Mouse (Mus musculus) CH12.LX (cell line): ENCODE measurements around the gene Krtap13-1. TPM values are rescaled to one million over a fixed set of nuclear protein-coding genes. Genes with fewer than 3 reads are reported as not detected.

Experiments
- DNase-seq: peaks from one replicate; pipeline ENCODE4 v3.0.0-alpha.2; 2013; ENCODE audit errors: extremely low read depth
- H3K27ac ChIP-seq: 2 replicates; pipeline ENCODE4 v1.5.1; 2012; ENCODE audit warnings: low read depth, mild to moderate bottlenecking, control low read depth, moderate library complexity; ENCODE audit not compliant: insufficient read depth
- H3K27me3 ChIP-seq: replicated peaks from 2 replicates; pipeline ENCODE3; 2012; ENCODE audit warnings: inconsistent platforms
- H3K36me3 ChIP-seq, 2 experiments: replicated peaks in 1 of 2; 2 replicates each; pipeline versions ENCODE3 to v1.6.1; 2012; ENCODE audit warnings: inconsistent platforms in 1 of 2, low read length in 1 of 2, mild to moderate bottlenecking in 1 of 2, mixed read lengths in 1 of 2, moderate library complexity in 1 of 2; ENCODE audit not compliant: control insufficient read depth in 1 of 2, insufficient read depth in 1 of 2
- H3K4me1 ChIP-seq, 2 experiments: 2 replicates each; pipeline ENCODE4 v1.6.1; 2012; ENCODE audit warnings: inconsistent platforms in 1 of 2, moderate library complexity in 1 of 2; ENCODE audit not compliant: insufficient read depth in 2 of 2, control insufficient read depth in 1 of 2
- H3K4me2 ChIP-seq: 2 replicates; pipeline ENCODE4 v1.6.1; 2012; ENCODE audit warnings: low read depth, mild to moderate bottlenecking, control low read depth; ENCODE audit not compliant: poor library complexity, insufficient read depth, severe bottlenecking
- H3K4me3 ChIP-seq, 3 experiments: fragments of 150-350 bp in 1 of 3; sonication (generic) in 1 of 3; replicated peaks in 1 of 3; 2 replicates each; pipeline versions ENCODE3 to v1.5.1; 2011 to 2012; ENCODE audit warnings: low read depth in 2 of 3, low read length in 2 of 3, mild to moderate bottlenecking in 2 of 3, moderate library complexity in 2 of 3, control low read depth in 1 of 3, improper control_type of control experiment in 1 of 3, inconsistent platforms in 1 of 3, mixed read lengths in 1 of 3; ENCODE audit not compliant: poor library complexity in 1 of 3
- H3K79me2 ChIP-seq: replicated peaks from 2 replicates; pipeline ENCODE4 v1.6.1; 2012; ENCODE audit warnings: mild to moderate bottlenecking, moderate library complexity; ENCODE audit not compliant: control insufficient read depth, poor library complexity, insufficient read depth, severe bottlenecking; ENCODE audit errors: extremely low read depth
- H3K9ac ChIP-seq: 2 replicates; pipeline ENCODE4 v1.6.1; 2012; ENCODE audit warnings: low read depth, mild to moderate bottlenecking, control low read depth, moderate library complexity; ENCODE audit not compliant: insufficient read depth
- H3K9me3 ChIP-seq: replicated peaks from 2 replicates; pipeline ENCODE3; 2012; ENCODE audit warnings: low read length, inconsistent platforms, mixed read lengths
- BHLHE40 ChIP-seq: IDR thresholded peaks from 2 replicates; pipeline ENCODE4 v1.6.1; 2011; ENCODE audit warnings: mild to moderate bottlenecking, low read depth, low read length, improper control_type of control experiment
- CHD2 ChIP-seq: IDR thresholded peaks from 2 replicates; pipeline ENCODE4 v1.6.1; 2011; ENCODE audit warnings: low read length, improper control_type of control experiment
- EP300 ChIP-seq: IDR thresholded peaks from 2 replicates; pipeline ENCODE4 v1.6.1; 2011; ENCODE audit warnings: low read length, improper control_type of control experiment
- ETS1 ChIP-seq: conservative IDR thresholded peaks from 2 replicates; pipeline ENCODE4 v1.6.1; 2012; ENCODE audit warnings: low read depth, mild to moderate bottlenecking, inconsistent platforms, low read length, improper control_type of control experiment, moderate library complexity
- IRF4 ChIP-seq: IDR thresholded peaks from 2 replicates; pipeline ENCODE4 v1.6.1; 2014; ENCODE audit warnings: low read depth, mild to moderate bottlenecking, inconsistent platforms, low read length, improper control_type of control experiment
- KAT2A ChIP-seq: IDR thresholded peaks from 2 replicates; pipeline ENCODE4 v1.6.1; 2012; ENCODE audit warnings: low read length, improper control_type of control experiment, inconsistent platforms; ENCODE audit not compliant: insufficient replicate concordance
- MAX ChIP-seq: IDR thresholded peaks from 2 replicates; pipeline ENCODE4 v1.6.1; 2011; ENCODE audit warnings: low read length, improper control_type of control experiment
- MAZ ChIP-seq: IDR thresholded peaks from 2 replicates; pipeline ENCODE4 v1.6.1; 2012; ENCODE audit warnings: low read depth, mild to moderate bottlenecking, inconsistent platforms, low read length, improper control_type of control experiment, moderate library complexity
- MXI1 ChIP-seq: IDR thresholded peaks from 2 replicates; pipeline ENCODE4 v1.6.1; 2011; ENCODE audit warnings: mild to moderate bottlenecking, low read depth, low read length, improper control_type of control experiment
- MYC ChIP-seq: IDR thresholded peaks from 2 replicates; pipeline ENCODE4 v1.6.1; 2011; ENCODE audit warnings: low read depth, mild to moderate bottlenecking, improper control_type of control experiment, low read length
- NELFE ChIP-seq: IDR thresholded peaks from 2 replicates; pipeline ENCODE4 v1.6.1; 2011; ENCODE audit warnings: low read depth, low read length, improper control_type of control experiment
- POLR2A ChIP-seq: IDR thresholded peaks from 2 replicates; pipeline ENCODE4 v1.6.1; 2011; ENCODE audit warnings: low read depth, mild to moderate bottlenecking, improper control_type of control experiment, low read length
- POLR2AphosphoS2 ChIP-seq: IDR thresholded peaks from 2 replicates; pipeline ENCODE4 v1.6.1; 2011; ENCODE audit warnings: low read depth, low read length, improper control_type of control experiment
- RCOR1 ChIP-seq: conservative IDR thresholded peaks from 2 replicates; pipeline ENCODE4 v1.6.1; 2012; ENCODE audit warnings: low read depth, mild to moderate bottlenecking, inconsistent platforms, low read length, improper control_type of control experiment
- SIN3A ChIP-seq: IDR thresholded peaks from 2 replicates; pipeline ENCODE4 v1.6.1; 2012; ENCODE audit warnings: low read length, improper control_type of control experiment, inconsistent platforms
- TBP ChIP-seq: conservative IDR thresholded peaks from 2 replicates; pipeline ENCODE4 v1.6.1; 2011; ENCODE audit warnings: low read depth, low read length, improper control_type of control experiment
- TCF12 ChIP-seq: IDR thresholded peaks from 2 replicates; pipeline ENCODE4 v1.6.1; 2014; ENCODE audit warnings: low read depth, mild to moderate bottlenecking, inconsistent platforms, low read length, improper control_type of control experiment
- USF1 ChIP-seq: IDR thresholded peaks from 2 replicates; pipeline ENCODE4 v1.6.1; 2014; ENCODE audit warnings: low read depth, mild to moderate bottlenecking, inconsistent platforms, low read length, improper control_type of control experiment
- dilution Hi-C: fragments of 300-500 bp; cut with MboI; formaldehyde crosslinking; loops from 2 replicates; pipeline ENCODE4 v1.14.3; 2020; ENCODE audit warnings: low sequenced_read_pairs; ENCODE audit not compliant: extremely low pct_unique_long_range_greater_than_20kb, extremely low pct_ligation_motif_present
- in situ Hi-C: fragments of 300-500 bp; cut with MboI; formaldehyde crosslinking; loops from 3 replicates; pipeline ENCODE4 v1.14.3; 2019; ENCODE audit warnings: low sequenced_read_pairs, low pct_ligation_motif_present, low pct_unique_long_range_greater_than_20kb, mixed read lengths
- polyA plus RNA-seq: library from polyadenylated mRNA; unstranded; fragments of >175 nt; gene quantifications from 2 replicates; pipeline ENCODE4 v1.2.1, GENCODE M21; 2012; ENCODE audit warnings: low read depth; ENCODE audit not compliant: insufficient read length
- total RNA-seq, 2 experiments: library from RNA; depleted of rRNA; stranded (reverse); fragments of 300-350 nt in 1 of 2; fragments of >200 nt in 1 of 2; gene quantifications; 2 replicates each; pipeline ENCODE4 v1.2.3; 2012 to 2014

Krtap13-1 gene
- total and polyA plus RNA-seq, 3 experiments, result not detected

DNA sequence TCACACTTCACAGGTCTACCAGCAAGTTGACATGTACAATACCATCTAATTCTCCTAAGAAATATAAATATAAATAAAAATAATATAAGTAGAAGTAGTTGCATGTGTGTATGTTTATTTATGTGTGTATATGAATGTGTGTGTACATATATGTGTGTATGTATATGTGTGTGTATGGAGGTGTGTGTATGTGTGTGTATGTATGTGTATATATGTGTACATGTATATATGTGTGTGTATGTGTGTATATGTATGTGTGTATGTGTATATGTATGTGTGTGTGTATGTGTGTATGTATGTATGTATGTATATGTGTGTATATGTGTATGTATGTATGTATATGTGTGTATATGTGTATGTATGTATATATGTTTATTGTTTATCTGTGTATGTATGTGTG lies 12.1 kb upstream of the Krtap13-1 start:
- Histone ChIP-seq H3K4me2 (no peak overlapping the region), H3K9ac (no peak overlapping the region), H3K36me3 (no peaks in the 10 kb centered on the region), H3K4me1 (no peaks in the 10 kb centered on the region), H3K79me2 (no peaks in the 10 kb centered on the region), H3K9me3 (peaks cover 51% of the 10 kb centered on the region), H3K4me3 (no peak overlapping the region), H3K27ac (no peak overlapping the region), H3K27me3 (no peaks in the 10 kb centered on the region)
- in situ Hi-C loops (no loop called here), dilution Hi-C loops (no loop called here)
- no peak for DNase-seq
- TF ChIP-seq USF1 (no peak), MAX (no peak), TBP (no peak), SIN3A (no peak), EP300 (no peak), IRF4 (no peak), MXI1 (no peak), POLR2AphosphoS2 (no peak), MYC (no peak), MAZ (no peak), NELFE (no peak)

DNA sequence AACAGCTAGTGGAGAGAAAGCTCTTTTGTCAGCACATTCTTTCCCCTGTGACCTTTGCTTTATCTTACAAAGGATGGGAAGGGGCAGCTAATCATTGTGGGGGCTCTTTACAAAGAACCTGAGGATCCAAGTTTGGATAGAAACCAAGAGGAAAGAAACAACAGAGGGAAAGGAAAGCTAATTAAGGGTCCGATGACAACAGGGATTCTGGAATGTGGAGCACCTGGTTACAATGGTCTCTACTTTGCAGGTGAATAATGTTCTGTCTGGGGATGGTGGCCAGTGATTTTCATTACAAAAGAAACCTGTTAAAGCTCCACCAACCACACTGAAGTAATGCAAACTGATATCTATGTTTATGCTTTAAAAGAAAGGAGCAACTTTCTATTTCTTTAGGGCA lies 8.6 kb upstream of the Krtap13-1 start:
- Histone ChIP-seq H3K9ac (no peak overlapping the region), H3K9me3 (peaks cover 52% of the 10 kb centered on the region), H3K27ac (no peak overlapping the region), H3K79me2 (no peaks in the 10 kb centered on the region), H3K36me3 (no peaks in the 10 kb centered on the region), H3K27me3 (no peaks in the 10 kb centered on the region), H3K4me2 (no peak overlapping the region), H3K4me1 (no peaks in the 10 kb centered on the region), H3K4me3 (no peak overlapping the region)
- dilution Hi-C loops, result no loop called here
- no peak for DNase-seq
- in situ Hi-C loops, result no loop called here
- TF ChIP-seq IRF4 (no peak), ETS1 (no peak), RCOR1 (no peak), TBP (no peak), TCF12 (no peak), KAT2A (no peak), POLR2A (no peak), BHLHE40 (no peak)

- H3K4me1 ChIP-seq, result no peaks in the 10 kb centered on the region
- no peak overlapping the region for H3K4me3 ChIP-seq
- H3K9ac ChIP-seq, result no peak overlapping the region
- no peaks in the 10 kb centered on the region for H3K27me3 ChIP-seq
- H3K79me2 ChIP-seq, result no peaks in the 10 kb centered on the region
- no peak overlapping the region for H3K4me2 ChIP-seq
- H3K9me3 ChIP-seq, result peaks cover 44% of the 10 kb centered on the region
- no peak for TF ChIP-seq CHD2
- dilution Hi-C loops, result no loop called here
- no peak for DNase-seq
- in situ Hi-C loops, result no loop called here
- H3K36me3 ChIP-seq, result no peaks in the 10 kb centered on the region
- no peak overlapping the region for H3K27ac ChIP-seq
Measured at GRCm38 (mm10) chr16:88735391-88735790, 6.7 kb downstream of the Krtap13-1 start.
